Comparison of ENCODE assay signal across 13 mouse cellular contexts in genomic region chr11:88381145-88381909, GRCm38 (mm10).
DNase-seq lines count a peak whose midpoint lies in the region; ATAC-seq and TF ChIP-seq lines count a peak whose summit lies in the region.
"Had no signal": no experiment of that assay in that cellular context is flagged by ENCODE, and none has a peak within 500 bp of the region (broad histone marks: within the 10 kb centered on the region; RNA-seq: fewer than 3 reads in every experiment).

No protein-coding gene starts in this region.

- no peak overlapping the region for H3K4me2 ChIP-seq in forebrain, embryonic 14.5 days (ENCODE audit: low read length)
- H3K4me2 ChIP-seq in forebrain, embryonic 11.5 days (ENCODE audit: low read depth, low read length, severe bottlenecking): no peak overlapping the region
- no peak overlapping the region for H3K4me2 ChIP-seq in hindbrain, embryonic 12.5 days (replicated peaks)
- H3K4me2 ChIP-seq in midbrain, postnatal 0 days (ENCODE audit: low read depth, low read length, poor library complexity, severe bottlenecking): no peak overlapping the region

- TF ChIP-seq CTCF in midbrain, postnatal 0 days (IDR thresholded peaks at IDR 0.05): no peak

- WGBS in forebrain, embryonic 14.5 days: 73% methylated on average over 12 of the region's 14 CpGs
- WGBS in forebrain, embryonic 11.5 days: 79% methylated on average over 11 of the region's 14 CpGs
- WGBS in hindbrain, embryonic 12.5 days: 64% methylated on average over 11 of the region's 14 CpGs
- 54% methylated on average over 11 of the region's 14 CpGs for WGBS in midbrain, postnatal 0 days

- H3K36me3 ChIP-seq in forebrain, embryonic 14.5 days (ENCODE audit: control insufficient read depth, insufficient read depth, low read length): peaks cover 23% of the 10 kb centered on the region
- no peaks in the 10 kb centered on the region for H3K36me3 ChIP-seq in forebrain, embryonic 11.5 days (ENCODE audit: control insufficient read depth, insufficient read depth, low read length)
- H3K36me3 ChIP-seq in hindbrain, embryonic 12.5 days: peaks cover 35% of the 10 kb centered on the region
- 0 out of 2 replicates have a peak, but pooled peaks cover 3% of the 10 kb centered on the region for H3K36me3 ChIP-seq in midbrain, postnatal 0 days (ENCODE audit: insufficient read depth, low read length)

- no peak for DNase-seq in forebrain, embryonic 14.5 days (ENCODE audit: low spot score)
- no peak for DNase-seq in forebrain, embryonic 11.5 days (ENCODE audit: low spot score)
- DNase-seq in thymus, postnatal 0 days (ENCODE audit: low spot score): peak; percentile 25
- DNase-seq in thymus, adult 18-20 months: no peak
- DNase-seq in midbrain, postnatal 0 days (ENCODE audit: low spot score): no peak
- DNase-seq in right cerebral cortex, adult 18-20 months: no peak
- DNase-seq in spleen, postnatal 36 days (ENCODE audit: low spot score in 2 of 2): no peak
- DNase-seq: cerebellum, postnatal 36 days; kidney, postnatal 4 days; right cerebral cortex, postnatal 25 days; thymus, adult 2 months had no signal

- H3K27me3 ChIP-seq in forebrain, embryonic 14.5 days (replicated peaks; ENCODE audit: control insufficient read depth, insufficient read depth, low read length): no peaks in the 10 kb centered on the region
- no peaks in the 10 kb centered on the region for H3K27me3 ChIP-seq in forebrain, embryonic 11.5 days (ENCODE audit: control insufficient read depth, insufficient read depth, low read length)
- no peaks in the 10 kb centered on the region for H3K27me3 ChIP-seq in hindbrain, embryonic 12.5 days
- no peaks in the 10 kb centered on the region for H3K27me3 ChIP-seq in midbrain, postnatal 0 days (ENCODE audit: insufficient read depth, low read length)

- peak overlapping the region; percentile 44; the same call in 1 of the 2 replicates for H3K27ac ChIP-seq in forebrain, embryonic 14.5 days (ENCODE audit: low read depth, low read length)
- H3K27ac ChIP-seq in forebrain, embryonic 11.5 days (ENCODE audit: low read depth, low read length): no peak overlapping the region
- H3K27ac ChIP-seq in hindbrain, embryonic 12.5 days: peak overlapping the region; percentile 31
- peak overlapping the region; percentile 18; the same call in 1 of the 2 replicates for H3K27ac ChIP-seq in midbrain, postnatal 0 days (ENCODE audit: low read depth, low read length)

- no peaks in the 10 kb centered on the region for H3K9me3 ChIP-seq in forebrain, embryonic 14.5 days (replicated peaks; ENCODE audit: control insufficient read depth, low read length)
- no peaks in the 10 kb centered on the region for H3K9me3 ChIP-seq in forebrain, embryonic 11.5 days (ENCODE audit: control insufficient read depth, low read length)
- H3K9me3 ChIP-seq in hindbrain, embryonic 12.5 days (replicated peaks): no peaks in the 10 kb centered on the region
- no peaks in the 10 kb centered on the region for H3K9me3 ChIP-seq in midbrain, postnatal 0 days (ENCODE audit: low read length)

- H3K9ac ChIP-seq in forebrain, embryonic 14.5 days (ENCODE audit: low read length): no peak overlapping the region
- no peak overlapping the region for H3K9ac ChIP-seq in forebrain, embryonic 11.5 days (ENCODE audit: low read length)
- H3K9ac ChIP-seq in hindbrain, embryonic 12.5 days: no peak overlapping the region
- H3K9ac ChIP-seq in midbrain, postnatal 0 days (replicated peaks; ENCODE audit: low read length, poor library complexity, severe bottlenecking): no peak overlapping the region

- H3K4me3 ChIP-seq in forebrain, embryonic 14.5 days (ENCODE audit: low read depth, low read length): no peak overlapping the region
- no peak overlapping the region for H3K4me3 ChIP-seq in forebrain, embryonic 11.5 days (ENCODE audit: low read depth, low read length)
- H3K4me3 ChIP-seq in hindbrain, embryonic 12.5 days: no peak overlapping the region
- H3K4me3 ChIP-seq in midbrain, postnatal 0 days (ENCODE audit: low read depth, low read length): no peak overlapping the region
- H3K4me3 ChIP-seq: erythroblast, embryonic 14.5 days had no signal

- no peak for ATAC-seq in forebrain, embryonic 14.5 days
- ATAC-seq in forebrain, embryonic 11.5 days (replicated peaks; ENCODE audit: low FRiP score): no peak
- ATAC-seq in hindbrain, embryonic 12.5 days (ENCODE audit: low FRiP score): no peak
- peak; percentile 36; the same call in 1 of the 2 replicates for ATAC-seq in midbrain, postnatal 0 days (ENCODE audit: low FRiP score)

- H3K4me1 ChIP-seq in forebrain, embryonic 14.5 days (ENCODE audit: control insufficient read depth, insufficient read depth, low read length): peaks cover 21% of the 10 kb centered on the region
- H3K4me1 ChIP-seq in forebrain, embryonic 11.5 days (replicated peaks; ENCODE audit: control insufficient read depth, insufficient read depth, low read length): peaks cover 12% of the 10 kb centered on the region
- peaks cover 50% of the 10 kb centered on the region for H3K4me1 ChIP-seq in hindbrain, embryonic 12.5 days
- H3K4me1 ChIP-seq in midbrain, postnatal 0 days (ENCODE audit: insufficient read depth, low read length): peaks cover 9% of the 10 kb centered on the region; the same call in 1 of the 2 replicates
